Mouse (Mus musculus): Measurements from ENCODE around the gene Il17rb.

Gene Il17rb

GRCm38 (mm10) chr14:29957393-29957792, 51.3 kb downstream of the Il17rb start:
- DNase-seq (ENCODE audit: low spot score), result no peak

GRCm38 (mm10) chr14:29950805-29951204, 57.9 kb downstream of the Il17rb start:
- DNase-seq (ENCODE audit: low spot score), result no peak

GRCm38 (mm10) chr14:29946761-29947309, 61.9 kb downstream of the Il17rb start:
- DNase-seq (ENCODE audit: low spot score), result no peak
